In genomic region chr13:38253696-38254095, GRCm38 (mm10) we compare ENCODE assay signal across 9 mouse cellular contexts. TPM values are rescaled to one million over a fixed set of nuclear protein-coding genes. Genes with fewer than 3 reads are reported as not detected.
A peak's percentile ranks its signal among the peaks of the same experiment; 100 is the strongest.
DNase-seq lines count a peak whose midpoint lies in the region; ATAC-seq and TF ChIP-seq lines count a peak whose summit lies in the region.
"Had no signal": no experiment of that assay in that cellular context is flagged by ENCODE, and none has a peak within 500 bp of the region (broad histone marks: within the 10 kb centered on the region; RNA-seq: fewer than 3 reads in every experiment).

No protein-coding gene starts in this region.

- H3K36me3 ChIP-seq in lung, embryonic 15.5 days, result no peaks in the 10 kb centered on the region

- peak; percentile 69 for DNase-seq in kidney, postnatal 10 days
- no peak for DNase-seq in kidney, adult 9 months
- peak; percentile 28 to 46 for DNase-seq in gastrocnemius, postnatal 36 days
- DNase-seq in thymus, postnatal 4 days, result no peak
- DNase-seq in MN1 (ENCODE audit: low spot score), result no peak
- DNase-seq in adrenal gland, postnatal 14 days, result no peak
- DNase-seq: thymus, adult 2 months had no signal

- ATAC-seq in lung, embryonic 15.5 days (ENCODE audit: borderline replicate concordance, extremely low read depth, low FRiP score, low TSS enrichment), result peak; percentile 73

- H3K27ac ChIP-seq in cortical plate, adult 2 months (ENCODE audit: insufficient read depth, low read length), result peak overlapping the region; percentile 72; the same call in 1 of the 2 replicates
- peak overlapping the region; percentile 14; the same call in 1 of the 2 replicates for H3K27ac ChIP-seq in lung, embryonic 15.5 days

- no peaks in the 10 kb centered on the region for H3K27me3 ChIP-seq in lung, embryonic 15.5 days

- intact Hi-C loops in gastrocnemius, postnatal 36 days (cut with DNase I), result no loop called here

- 49% methylated on average over 9 of the region's 9 CpGs for WGBS in lung, embryonic 15.5 days

- TF ChIP-seq POLR2A in cortical plate, adult 2 months (IDR thresholded peaks at IDR 0.05; ENCODE audit: extremely low read depth, insufficient read depth, low read length), result no peak

- H3K4me1 ChIP-seq in cortical plate, adult 2 months (ENCODE audit: control insufficient read depth, insufficient read depth, low read length), result peaks cover 2% of the 10 kb centered on the region
- peaks cover 11% of the 10 kb centered on the region; the same call in 1 of the 2 replicates for H3K4me1 ChIP-seq in lung, embryonic 15.5 days

- no peak overlapping the region for H3K4me2 ChIP-seq in lung, embryonic 15.5 days

- no peak overlapping the region for H3K9ac ChIP-seq in lung, embryonic 15.5 days

- no peak for TF ChIP-seq CTCF in cortical plate, adult 2 months (IDR thresholded peaks at IDR 0.05; ENCODE audit: extremely low read depth, insufficient read depth, low read length)

- H3K9me3 ChIP-seq in lung, embryonic 15.5 days, result no peaks in the 10 kb centered on the region

- no peak overlapping the region for H3K4me3 ChIP-seq in cortical plate, adult 2 months (ENCODE audit: insufficient read depth, low read length)
- H3K4me3 ChIP-seq in lung, embryonic 15.5 days, result no peak overlapping the region

RNA-seq across cellular contexts. Expression of gene Snrnp48, which starts 49.0 kb away (rescaled TPM):
- 30.1 and 30.6 TPM in 2 replicates for polyA plus RNA-seq in cortical plate, adult 2 months (2012; rRNA removed)
- 1 to 10 TPM; 8.2 to 8.5 TPM for total RNA-seq in gastrocnemius, postnatal 36 days (2021)
- polyA plus RNA-seq in lung, embryonic 15.5 days (2015; fragmentation: Nextera tagmentation; extraction: Ambion mirVana), result 35.7 and 36.5 TPM in 2 replicates
- 24.6 and 26.1 TPM in 2 replicates for total RNA-seq in adrenal gland, postnatal 14 days (2021)

Comparison
In these comparisons a context has a peak if more than half of its experiments do, and no peak if none do; other contexts are left out.
1. DNase-seq: peak in kidney, postnatal 10 days (single experiment) and gastrocnemius, postnatal 36 days (2 of 2); none in kidney, adult 9 months (single experiment), thymus, postnatal 4 days (single experiment), MN1 (single experiment) and adrenal gland, postnatal 14 days (single experiment).